Mouse (Mus musculus): ENCODE results near the gene Lamb2. TPM values are rescaled to one million over a fixed set of nuclear protein-coding genes. Genes with fewer than 3 reads are reported as not detected.

Gene Lamb2
- polyA plus RNA-seq, 1 experiment = 38.1 TPM

- DNase-seq (ENCODE audit: extremely low spot score in 1 of 2, low spot score in 1 of 2) = no peak
Measured at GRCm38 (mm10) chr9:108489702-108490558, 10.4 kb downstream of the Lamb2 start.

DNA sequence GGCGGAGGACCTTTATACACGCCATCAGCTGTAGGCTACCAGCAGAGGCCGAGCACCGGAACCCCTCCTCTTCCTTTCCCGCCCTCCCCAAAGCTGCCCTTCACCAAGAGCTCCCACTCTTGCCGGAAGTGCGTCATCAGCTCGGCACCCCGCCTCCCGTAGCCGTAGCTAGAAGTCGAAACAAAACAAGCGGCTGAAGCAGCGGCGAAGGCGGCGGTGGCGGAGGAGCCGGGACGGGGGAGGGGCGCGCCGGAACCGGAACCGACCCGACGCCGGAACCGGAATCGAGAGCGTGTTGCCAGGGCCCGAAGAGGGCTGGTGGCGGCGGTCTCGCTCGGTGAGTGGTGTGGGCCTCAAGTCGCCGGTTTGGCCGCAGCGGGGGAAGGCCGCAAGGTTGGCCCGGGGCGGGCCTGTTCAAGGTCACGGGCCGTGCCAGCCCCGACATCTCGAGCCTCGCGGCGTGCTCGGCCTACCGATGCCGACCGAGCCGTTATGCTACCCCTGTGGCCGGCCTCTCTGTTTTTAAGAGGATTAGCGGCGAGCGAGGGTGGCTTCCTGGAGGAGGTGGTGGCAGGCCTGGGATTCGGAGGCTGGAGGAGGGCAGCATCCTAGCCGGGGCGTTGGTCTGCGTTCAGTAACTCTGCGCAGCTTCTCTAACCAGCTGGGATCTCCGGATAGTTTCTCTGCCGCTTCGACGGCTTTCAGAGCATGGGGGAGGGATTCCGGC is 11.2 kb downstream of the Lamb2 start, which contains the start of gene Usp19:
Gene Usp19 (plus strand): TSS at position 44 of the 727 bp plus-strand sequence.
- DNase-seq (ENCODE audit: extremely low spot score in 1 of 2, low spot score in 1 of 2) = peak; percentile 93 to 96

DNA sequence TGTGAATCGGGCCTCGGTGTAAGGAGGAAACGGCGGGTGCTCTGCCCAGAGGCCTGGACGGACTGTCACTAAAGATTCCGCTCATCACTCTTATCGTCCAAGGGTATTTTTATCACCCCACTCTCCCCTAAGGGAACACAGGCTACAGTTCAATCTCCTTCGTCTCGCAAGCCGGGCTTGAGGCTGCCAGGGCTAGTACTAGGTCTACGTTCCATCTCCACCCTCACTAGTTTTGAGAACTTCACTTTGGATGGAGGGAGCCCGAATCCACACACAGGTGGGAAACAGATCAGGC is 11.7 kb downstream of the Lamb2 start:
- no peak for DNase-seq (ENCODE audit: extremely low spot score in 1 of 2, low spot score in 1 of 2)

- DNase-seq (ENCODE audit: extremely low spot score in 1 of 2, low spot score in 1 of 2) = no peak
Measured at GRCm38 (mm10) chr9:108492043-108492750, 12.7 kb downstream of the Lamb2 start.

GRCm38 (mm10) chr9:108493246-108493645 is 13.7 kb downstream of the Lamb2 start:
- no peak for DNase-seq (ENCODE audit: extremely low spot score in 1 of 2, low spot score in 1 of 2)

DNA sequence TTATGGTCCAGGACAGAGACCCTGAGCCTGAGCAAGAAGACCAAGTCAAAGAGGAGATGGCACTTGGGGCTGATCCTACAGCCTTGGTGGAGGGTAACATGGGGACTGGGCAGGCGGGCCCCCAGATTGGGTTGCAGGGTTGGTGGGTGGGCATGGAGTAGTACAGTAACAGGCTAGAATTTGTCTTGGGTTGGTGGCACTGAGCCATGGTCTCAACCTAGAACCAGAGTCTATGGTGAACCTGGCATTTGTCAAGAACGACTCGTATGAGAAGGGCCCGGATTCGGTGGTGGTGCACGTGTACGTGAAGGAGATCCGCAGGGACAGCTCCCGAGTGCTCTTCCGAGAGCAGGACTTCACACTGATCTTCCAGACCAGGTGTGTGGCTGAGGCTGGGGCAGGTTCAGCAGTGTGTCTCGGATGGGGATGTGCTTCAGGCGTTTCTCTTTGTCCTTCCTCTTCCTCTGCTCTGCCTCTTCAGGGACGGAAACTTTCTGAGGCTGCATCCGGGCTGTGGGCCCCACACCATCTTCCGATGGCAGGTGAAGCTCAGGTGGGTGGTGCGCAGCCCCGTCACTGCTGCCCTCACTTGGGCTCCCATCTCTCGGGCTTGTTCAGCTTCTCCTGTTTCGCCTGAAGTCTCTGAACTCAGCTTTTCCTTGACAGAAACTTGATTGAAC is 14.8 kb downstream of the Lamb2 start:
- DNase-seq (ENCODE audit: extremely low spot score in 1 of 2, low spot score in 1 of 2) = no peak

DNA sequence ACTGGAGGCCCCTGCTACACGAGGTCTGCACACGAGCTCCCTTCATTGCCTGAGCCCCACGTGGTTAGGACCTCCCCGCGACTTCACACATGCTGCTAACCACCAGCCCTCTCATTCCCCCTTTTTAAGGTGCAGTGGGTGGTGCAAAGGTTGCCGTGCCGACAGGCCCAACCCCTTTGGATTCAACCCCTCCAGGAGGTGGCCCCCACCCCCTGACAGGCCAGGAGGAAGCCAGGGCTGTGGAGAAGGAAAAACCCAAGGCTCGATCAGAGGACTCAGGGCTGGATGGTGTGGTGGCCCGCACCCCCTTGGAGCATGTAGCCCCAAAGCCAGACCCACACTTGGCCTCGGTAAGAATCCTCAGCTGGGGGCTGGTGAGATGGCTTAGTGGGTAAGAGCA is 15.4 kb downstream of the Lamb2 start:
- DNase-seq (ENCODE audit: extremely low spot score in 1 of 2, low spot score in 1 of 2) = no peak

DNA sequence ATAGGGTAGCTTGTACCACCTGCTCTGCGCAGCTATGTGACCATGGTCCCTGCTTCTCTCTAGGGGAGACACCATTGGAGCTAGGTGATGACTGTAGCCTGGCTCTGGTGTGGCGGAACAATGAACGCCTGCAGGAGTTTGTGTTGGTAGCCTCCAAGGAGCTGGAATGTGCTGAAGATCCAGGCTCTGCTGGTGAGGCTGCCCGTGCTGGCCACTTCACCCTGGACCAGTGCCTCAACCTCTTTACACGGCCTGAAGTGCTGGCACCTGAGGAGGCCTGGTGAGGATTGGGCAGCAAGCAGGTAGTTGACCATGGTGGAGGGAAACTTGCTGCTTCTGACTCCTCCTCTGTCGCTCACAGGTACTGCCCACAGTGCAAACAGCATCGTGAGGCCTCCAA is 19.7 kb downstream of the Lamb2 start:
- no peak for DNase-seq (ENCODE audit: extremely low spot score in 1 of 2, low spot score in 1 of 2)

DNA sequence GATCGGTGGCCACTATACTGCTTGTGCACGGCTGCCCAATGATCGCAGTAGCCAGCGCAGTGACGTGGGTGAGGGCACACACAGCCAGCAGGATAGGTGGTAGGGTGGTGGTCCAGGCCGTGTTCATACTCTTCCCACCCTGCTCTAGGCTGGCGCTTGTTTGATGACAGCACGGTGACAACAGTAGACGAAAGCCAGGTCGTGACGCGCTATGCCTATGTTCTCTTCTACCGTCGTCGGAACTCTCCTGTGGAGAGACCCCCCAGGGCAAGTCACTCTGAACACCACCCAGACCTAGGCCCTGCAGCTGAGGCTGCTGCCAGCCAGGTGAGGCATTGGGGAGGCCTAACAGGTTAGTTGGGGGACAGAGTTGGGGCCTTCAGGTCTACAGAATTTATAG is 20.4 kb downstream of the Lamb2 start:
- no peak for DNase-seq (ENCODE audit: extremely low spot score in 1 of 2, low spot score in 1 of 2)

- DNase-seq (ENCODE audit: extremely low spot score in 1 of 2, low spot score in 1 of 2) = no peak
Measured at GRCm38 (mm10) chr9:108506901-108507300, 27.4 kb downstream of the Lamb2 start.

- DNase-seq (ENCODE audit: extremely low spot score in 1 of 2, low spot score in 1 of 2) = peak; percentile 93 to 96
Measured at GRCm38 (mm10) chr9:108507619-108508434, 28.3 kb downstream of the Lamb2 start, which contains the start of gene Qars. Qars (plus strand) TSS chr9:108507706.

DNA sequence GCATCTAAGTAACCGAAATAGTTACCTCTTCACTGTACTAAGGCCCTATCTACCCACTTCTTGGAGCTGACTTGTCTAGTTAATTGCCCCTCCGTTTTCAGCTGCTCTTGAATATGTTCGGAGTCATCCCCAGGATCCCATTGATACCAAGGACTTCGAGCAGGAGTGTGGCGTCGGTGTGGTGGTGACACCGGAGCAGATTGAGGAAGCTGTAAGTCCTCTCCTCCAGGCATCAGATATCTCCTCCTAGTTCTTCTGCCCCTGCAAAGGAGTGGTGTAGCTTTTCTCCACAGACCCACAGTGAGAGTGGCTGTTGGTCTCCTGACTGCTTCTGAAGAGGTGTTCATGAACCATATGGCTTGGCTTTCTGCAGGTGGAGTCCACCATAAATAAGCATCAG is 29.2 kb downstream of the Lamb2 start:
- no peak for DNase-seq (ENCODE audit: extremely low spot score in 1 of 2, low spot score in 1 of 2)

GRCm38 (mm10) chr9:108516380-108517251 is 37.1 kb downstream of the Lamb2 start, which contains the start of gene Qrich1:
Qrich1 (plus strand) TSS chr9:108516806.
- peak; percentile 92 to 96 for DNase-seq (ENCODE audit: extremely low spot score in 1 of 2, low spot score in 1 of 2)

GRCm38 (mm10) chr9:108517253-108517930 is 37.9 kb downstream of the Lamb2 start:
- peak in 1 of 2 experiments; percentile 80 for DNase-seq (ENCODE audit: extremely low spot score in 1 of 2, low spot score in 1 of 2)

DNA sequence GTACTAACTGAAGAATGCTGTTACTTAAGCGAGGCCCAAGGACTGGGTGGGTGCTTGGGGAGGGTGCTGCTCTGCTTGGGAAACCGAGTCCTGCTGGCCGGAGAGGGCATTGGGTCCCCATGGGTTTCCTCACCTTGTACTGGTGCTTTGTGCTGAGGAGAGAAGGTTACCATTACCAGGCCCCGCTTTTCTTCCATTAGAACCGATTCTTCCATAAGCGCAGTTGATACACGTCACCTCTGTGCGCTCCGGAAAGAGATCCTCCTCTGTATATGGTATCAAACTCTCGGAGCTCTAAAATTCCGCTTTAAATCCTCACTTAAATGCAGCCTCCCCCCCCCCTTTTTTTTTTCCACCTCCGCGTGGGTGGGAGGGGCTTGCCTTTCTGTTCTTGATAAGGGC is 38.4 kb downstream of the Lamb2 start:
- DNase-seq (ENCODE audit: extremely low spot score in 1 of 2, low spot score in 1 of 2) = peak; percentile 26 to 61

DNA sequence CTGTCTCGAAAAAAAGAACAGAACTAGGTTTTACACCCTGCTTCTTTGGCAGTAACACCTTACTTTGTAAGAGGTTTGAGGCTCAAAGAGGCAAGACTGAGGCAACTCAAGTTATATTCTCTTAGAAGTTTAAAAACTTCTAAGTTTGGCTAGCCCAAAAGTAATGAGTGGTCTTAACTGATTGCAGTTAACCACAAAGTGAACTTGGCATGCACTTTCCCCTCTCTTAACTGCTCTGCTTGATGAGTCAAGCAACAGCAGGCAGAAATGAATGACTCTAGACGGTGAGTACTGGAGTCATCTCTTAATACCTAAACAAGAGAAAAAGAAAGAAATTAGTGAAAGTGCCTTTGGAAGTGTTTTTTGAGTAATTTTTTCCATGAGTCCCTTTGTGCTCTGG is 42.1 kb downstream of the Lamb2 start:
- DNase-seq (ENCODE audit: extremely low spot score in 1 of 2, low spot score in 1 of 2) = no peak

DNA sequence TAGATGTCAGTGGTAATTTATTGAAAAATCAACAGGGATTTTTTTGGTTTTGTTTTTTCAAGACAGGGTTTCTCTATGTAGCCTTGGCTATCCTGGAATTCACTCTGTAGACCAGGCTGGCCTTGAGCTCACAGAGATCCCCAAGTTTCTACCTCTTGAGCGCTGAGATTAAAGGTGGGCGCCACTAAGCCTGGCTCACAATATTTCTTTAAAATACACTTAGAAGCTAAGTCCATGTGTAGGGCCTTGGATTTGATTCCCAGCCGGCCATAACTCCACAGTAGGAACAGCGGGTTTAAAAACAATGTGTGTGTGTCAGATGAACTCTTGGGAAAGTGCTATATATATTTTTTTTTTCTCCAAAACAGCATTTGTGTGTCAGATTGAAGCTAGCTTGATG is 43.8 kb downstream of the Lamb2 start:
- no peak for DNase-seq (ENCODE audit: extremely low spot score in 1 of 2, low spot score in 1 of 2)

- no peak for DNase-seq (ENCODE audit: extremely low spot score in 1 of 2, low spot score in 1 of 2)
Measured at GRCm38 (mm10) chr9:108525400-108525799, 45.9 kb downstream of the Lamb2 start.
